Mouse (Mus musculus) c-Kit-positive CD71-positive TER-119-positive erythroid progenitor cells, embryonic 14.5 days (primary cell): ENCODE results near the gene Hcn2.
A peak's percentile ranks its signal among the peaks of the same experiment; 100 is the strongest.
"Not testable (repeated sequence)": the region's sequence is repeated elsewhere in the genome, so short reads cannot be mapped to it uniquely, and the experiment has no call there.

ENCODE experiments used
- DNase-seq: peaks from one replicate; pipeline ENCODE4 v3.0.0-alpha.2; 2013; ENCODE audit warnings: low spot score

Hcn2 gene

DNA sequence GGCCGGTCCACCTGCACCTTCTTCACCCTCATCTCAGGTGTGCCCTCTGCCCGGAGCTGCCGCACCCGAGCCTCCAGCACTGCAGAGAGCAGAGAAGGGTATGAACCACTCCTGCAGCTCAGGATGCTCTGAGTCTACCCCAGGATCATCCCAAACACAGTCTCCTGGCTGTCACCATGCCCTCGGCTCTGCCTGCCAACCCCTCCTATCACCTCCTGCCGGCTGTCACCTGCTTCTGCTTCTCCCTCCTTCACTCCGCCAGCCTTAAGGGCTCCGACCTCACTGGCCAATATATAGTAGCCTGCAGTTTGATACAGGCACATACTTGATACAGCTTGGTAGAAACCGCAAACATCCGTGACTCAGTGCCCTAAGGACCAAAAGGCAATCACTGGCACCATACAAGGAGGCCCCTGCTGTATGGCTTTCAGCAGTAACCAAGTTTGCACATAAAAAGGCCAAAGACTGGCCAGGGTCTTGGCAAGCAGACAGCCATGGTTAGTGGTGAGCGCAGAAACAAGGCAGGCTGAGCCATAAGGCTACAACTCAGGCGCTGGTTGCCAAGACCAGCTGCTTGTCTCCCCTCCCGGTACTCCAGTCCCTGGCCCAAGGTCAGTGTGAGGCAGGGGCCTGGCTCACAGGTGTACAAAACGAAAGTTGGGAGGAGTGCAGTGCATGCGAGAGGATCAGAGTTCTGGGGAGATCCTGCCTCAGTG lies 27.4 kb downstream of the Hcn2 start:
- no peak for DNase-seq

DNA sequence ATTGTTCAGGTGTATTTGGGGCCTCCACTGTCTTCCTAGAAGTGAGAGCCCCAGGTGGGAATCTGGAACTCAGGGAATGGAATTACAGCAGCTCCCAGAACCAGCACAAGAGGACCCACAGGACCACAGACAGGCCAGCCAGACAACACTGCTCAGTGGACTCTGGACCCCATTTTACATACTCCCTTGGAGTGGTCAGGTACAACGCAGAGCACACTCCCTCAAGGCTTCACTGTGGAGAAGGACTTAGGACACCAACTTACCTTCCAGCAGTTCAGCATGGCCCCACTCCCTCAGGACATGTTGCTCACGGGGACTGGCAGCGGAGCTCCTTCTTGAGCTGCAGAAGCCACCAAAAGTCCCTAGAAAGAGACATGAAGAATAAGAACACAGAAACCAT lies 29.0 kb downstream of the Hcn2 start:
- no peak for DNase-seq

DNA sequence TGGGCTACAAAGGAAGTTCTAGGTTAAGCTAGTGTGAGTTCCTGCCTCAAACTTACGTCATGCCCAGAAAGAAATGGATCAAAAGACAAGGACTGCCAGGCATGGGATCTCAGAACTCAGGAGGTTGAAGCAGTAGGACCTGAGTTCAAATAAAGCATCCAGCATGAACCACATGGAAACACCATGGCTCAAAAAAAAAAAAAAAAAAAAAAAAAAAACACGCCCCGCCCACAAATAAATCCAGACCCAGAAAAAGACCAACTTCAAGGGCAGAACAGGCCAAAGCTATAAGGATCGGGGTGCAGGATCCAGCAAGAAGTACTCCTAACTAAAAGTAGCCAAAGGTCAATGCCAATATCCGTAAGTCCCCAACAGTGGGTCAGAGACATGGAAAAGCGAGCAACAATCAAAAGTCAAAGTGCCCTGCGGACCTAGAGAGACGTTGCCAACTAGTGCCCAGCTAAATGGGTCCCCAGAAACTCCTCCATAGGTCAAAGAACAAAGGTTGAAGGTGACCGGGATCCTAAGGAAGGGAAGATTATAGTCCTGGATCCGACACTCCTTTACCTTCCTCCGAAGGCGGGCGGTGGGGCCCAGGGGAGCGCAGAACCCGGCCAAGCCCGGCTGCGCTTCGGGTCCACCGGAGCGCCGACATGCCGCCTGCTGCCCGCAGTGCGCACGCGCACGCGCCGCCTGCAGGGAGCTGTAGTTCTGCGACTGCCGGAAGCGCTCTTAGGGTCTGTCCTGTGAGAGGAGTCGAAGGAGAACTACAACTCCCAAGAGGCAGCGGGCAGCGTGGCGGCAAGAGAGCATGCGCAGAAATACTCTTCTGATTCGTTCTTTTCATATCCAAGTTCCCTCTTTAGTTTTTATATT lies 29.7 kb downstream of the Hcn2 start, which contains the start of gene Polrmt:
Gene Polrmt, minus strand, starts transcription at position 684 of the 876 bp plus-strand sequence.
- DNase-seq = peak; percentile 96

DNA sequence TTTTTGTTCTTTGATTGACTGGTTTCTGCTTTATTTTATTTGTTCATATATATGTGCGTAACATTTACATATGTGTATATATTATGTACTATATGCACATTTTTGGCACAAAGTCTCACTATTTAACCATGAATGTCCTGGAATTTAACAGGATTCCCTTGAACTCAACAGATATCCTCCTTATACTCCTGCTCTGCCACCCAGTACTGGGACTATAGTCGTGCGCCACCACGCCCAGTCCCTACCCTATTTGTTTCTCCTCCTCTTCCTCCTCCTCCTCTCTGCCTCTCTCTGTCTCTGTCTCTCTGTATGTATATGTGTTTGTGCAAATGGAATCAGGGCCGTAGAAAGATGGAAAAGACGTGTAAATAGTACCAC lies 30.3 kb downstream of the Hcn2 start:
- DNase-seq = no peak

DNA sequence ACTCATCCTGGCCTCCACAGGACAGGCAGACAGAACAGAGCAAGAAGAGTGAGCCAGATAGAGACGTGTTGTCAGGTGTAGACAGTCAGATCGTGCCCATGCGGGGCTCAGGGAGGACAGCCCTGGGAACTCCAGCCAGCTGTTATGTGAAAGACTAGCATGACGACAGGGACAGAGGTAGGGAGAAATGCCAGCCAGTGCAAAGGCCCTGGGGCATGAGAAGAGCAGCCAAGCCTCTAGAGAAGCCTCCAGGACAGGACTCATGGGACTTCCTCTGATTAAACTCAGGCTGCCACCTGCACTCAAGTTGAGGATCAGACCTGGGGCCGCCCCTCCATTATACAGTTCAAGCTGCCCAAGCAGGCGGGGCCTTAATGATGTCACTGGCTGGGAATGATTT lies 32.1 kb downstream of the Hcn2 start:
- DNase-seq = no peak

DNA sequence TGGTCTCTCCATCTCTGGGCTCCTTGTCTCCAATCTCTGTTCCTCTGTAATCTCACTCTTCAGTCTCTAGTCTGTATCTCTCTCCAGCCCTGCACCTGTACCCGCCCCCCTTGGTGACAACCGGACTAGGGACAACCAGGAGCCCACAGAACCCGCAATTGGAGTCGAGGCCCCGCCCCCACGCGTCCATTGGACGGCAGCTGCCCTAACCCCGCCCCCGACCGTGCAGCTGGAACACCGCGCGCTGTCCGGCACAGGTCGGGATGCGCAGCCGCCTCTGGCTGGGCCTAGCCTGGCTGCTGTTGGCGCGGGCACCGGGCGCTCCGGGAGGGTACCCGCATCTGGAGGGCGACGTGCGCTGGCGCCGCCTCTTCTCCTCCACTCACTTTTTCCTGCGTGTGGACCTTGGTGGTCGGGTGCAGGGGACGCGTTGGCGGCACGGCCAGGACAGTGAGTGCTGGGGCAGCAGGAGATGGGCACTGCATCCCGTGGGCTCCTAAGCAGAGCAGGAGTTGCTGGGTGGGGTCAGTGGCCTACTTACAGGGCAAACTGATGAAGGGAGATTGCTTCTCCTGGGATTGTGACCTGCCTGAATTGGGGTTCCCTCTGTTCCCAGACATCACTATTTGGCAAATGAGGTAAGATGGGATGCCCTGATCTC lies 38.6 kb downstream of the Hcn2 start, which contains the start of gene Fgf22:
Gene Fgf22, plus strand, starts transcription at position 221 of the 661 bp plus-strand sequence.
- DNase-seq = peak; percentile 49

DNA sequence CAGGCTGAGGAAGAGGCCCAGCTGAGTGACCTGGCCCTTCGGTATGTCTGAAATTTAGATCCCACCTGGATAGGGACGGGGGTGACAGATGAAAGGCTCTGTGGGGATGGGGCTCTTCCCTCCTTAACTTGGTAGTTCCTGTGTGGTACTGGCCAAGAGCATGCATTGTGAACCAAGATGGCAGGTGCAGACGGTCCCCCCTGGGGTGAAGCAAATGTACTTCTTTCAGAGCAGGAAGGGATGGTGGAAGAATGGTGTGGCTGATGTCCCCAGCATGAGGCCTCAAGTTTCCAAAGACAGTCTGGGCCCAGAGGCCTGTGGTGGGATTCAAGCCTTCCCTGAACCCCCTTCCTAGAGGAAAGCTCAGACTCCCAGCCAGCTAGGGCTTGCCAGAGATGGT lies 39.4 kb downstream of the Hcn2 start:
- no peak for DNase-seq

DNA sequence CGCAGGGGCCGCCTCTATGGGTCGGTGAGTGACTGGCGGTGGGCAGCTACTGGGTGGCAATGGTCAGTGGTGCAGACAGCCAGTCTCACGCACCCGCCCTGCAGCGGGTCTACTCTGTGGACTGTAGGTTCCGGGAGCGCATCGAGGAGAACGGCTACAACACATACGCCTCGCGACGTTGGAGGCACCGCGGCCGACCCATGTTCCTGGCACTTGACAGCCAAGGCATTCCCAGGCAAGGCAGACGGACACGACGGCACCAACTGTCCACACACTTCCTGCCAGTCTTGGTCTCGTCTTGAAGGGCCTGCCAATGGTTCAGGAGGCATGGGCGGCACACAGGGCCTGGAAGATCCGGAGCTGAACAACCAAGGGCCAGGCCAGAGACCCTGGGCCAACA lies 40.2 kb downstream of the Hcn2 start:
- no peak for DNase-seq

DNA sequence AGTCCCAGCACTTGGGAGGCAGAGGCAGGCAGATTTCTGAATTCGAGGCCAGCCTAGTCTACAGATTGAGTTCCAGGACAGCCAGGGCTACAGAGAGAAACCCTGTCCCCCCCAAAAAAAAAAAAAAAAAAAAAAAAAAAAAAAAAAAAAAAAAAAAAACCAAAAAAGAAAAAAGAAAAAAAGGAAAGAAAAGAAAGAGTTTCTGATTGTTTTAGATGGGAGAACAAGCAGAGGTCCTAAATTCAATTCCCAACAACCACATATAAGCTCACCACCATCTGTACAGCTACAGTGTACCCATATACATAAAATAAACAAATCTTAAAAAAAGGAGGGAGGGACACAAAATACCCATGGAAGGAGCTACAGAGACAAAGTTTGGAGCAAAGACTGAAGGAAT lies 43.2 kb downstream of the Hcn2 start:
- not testable (repeated sequence) for DNase-seq

DNA sequence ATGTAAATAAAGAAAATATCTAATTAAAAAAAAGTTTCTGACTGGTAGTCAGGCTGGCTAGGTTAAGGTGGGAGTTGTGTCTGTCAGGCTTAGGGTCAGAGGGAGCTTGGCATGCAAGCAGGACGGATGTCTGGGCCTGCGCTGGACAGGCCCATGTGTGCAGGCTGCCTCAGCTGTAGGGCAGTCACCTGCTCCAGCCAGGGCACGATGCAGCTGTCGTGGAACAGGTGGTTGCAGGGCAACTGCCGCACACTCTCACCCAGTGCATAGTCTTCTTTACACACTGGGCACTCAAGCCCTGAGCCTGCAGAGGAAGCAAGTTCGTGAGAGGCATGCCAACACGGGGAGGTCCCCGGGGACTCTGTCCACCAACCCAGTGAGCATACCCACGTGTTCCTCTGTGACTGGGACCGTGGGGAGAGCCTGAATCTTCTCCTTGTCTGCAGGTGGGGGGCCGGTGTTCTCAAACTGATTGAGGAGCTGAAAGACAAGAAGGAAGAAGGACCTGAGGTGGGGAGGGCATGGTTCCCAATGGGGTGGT lies 44.2 kb downstream of the Hcn2 start:
- DNase-seq = no peak

DNA sequence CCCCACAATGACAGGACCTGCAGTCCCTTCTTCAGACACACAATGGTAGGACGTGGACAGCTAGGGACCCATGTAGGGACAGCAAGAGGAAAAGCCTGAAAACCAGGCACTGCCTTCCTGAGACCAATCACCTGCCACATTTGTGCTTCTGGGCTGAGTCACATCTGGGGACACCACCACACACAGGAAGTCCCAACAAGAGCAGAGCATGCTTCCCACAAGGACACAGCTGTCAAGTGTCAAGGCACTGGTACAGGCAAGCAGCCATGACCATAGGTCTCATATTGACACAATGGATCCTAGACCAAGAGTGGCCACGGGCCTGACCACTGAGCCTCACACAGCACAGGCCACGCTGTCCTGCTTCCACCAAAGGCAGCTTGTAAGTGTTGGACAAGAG lies 46.4 kb downstream of the Hcn2 start:
- DNase-seq = no peak

DNA sequence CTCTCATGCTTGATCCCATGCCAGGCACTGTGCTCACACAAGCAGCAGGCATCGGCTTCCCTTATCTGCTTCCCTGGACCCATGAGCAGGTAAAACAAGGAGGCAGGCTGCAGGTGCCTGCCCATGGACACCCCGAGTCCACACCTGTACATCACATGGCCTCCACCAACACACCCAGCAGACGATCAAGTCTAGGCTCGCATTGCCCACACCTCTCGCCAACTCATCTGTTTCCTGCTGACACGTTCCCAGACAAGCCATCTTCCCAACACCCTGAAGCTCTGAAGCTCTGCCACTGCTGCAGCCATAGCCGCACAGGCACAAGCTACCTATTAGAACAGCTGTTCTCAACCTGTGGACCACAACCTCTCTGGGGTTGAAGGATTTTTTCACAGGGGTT lies 47.8 kb downstream of the Hcn2 start:
- DNase-seq = no peak

DNA sequence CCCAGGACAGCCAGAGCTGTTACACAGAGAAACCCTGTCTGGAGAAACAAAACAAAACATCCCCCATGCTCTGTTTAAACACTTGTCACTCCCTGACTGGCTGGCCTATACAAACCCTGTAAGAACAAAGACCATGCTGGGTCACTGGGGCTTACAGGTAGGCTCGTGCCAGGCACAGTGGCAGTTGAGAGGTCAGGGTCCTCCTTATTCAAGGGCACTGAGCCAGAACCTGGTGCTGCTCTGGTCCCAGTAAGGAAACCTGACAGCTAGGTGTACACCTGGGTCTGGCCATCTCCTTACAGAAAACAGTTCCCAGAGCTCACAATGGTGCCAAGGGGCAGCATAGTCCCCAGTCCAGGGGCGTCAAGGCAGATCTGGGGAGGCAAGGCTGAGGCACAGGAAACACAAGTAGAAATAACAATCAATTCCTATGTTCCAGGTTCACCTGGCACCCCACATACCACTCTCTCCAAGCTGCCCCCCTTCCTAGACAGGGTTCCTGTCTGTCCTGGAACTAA lies 48.9 kb downstream of the Hcn2 start:
- no peak for DNase-seq

DNA sequence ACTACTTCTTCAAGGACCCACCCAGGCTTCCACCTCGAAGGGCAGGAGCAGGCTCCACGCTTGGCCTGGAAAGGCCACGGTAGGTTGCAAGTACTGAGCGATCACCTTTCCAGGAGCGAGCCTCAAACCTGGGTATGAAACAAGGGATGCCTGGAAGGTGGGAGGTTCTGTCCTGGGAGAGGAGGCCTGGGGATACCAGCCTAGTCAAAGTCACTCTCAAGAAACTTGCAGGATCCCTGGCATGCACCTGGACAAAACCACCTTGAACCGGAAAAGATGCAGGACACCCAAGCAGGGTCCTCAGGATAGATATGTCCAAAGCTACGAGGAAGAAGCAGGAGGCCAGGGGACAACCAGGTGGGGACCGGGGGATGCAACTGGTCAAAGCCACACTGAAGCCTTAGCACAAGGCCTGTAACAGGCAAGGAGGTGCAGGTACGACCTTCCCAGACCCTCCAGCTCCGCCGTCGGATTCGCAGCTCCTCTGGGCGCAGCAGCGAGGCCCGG lies 49.6 kb downstream of the Hcn2 start:
- DNase-seq = no peak

DNA sequence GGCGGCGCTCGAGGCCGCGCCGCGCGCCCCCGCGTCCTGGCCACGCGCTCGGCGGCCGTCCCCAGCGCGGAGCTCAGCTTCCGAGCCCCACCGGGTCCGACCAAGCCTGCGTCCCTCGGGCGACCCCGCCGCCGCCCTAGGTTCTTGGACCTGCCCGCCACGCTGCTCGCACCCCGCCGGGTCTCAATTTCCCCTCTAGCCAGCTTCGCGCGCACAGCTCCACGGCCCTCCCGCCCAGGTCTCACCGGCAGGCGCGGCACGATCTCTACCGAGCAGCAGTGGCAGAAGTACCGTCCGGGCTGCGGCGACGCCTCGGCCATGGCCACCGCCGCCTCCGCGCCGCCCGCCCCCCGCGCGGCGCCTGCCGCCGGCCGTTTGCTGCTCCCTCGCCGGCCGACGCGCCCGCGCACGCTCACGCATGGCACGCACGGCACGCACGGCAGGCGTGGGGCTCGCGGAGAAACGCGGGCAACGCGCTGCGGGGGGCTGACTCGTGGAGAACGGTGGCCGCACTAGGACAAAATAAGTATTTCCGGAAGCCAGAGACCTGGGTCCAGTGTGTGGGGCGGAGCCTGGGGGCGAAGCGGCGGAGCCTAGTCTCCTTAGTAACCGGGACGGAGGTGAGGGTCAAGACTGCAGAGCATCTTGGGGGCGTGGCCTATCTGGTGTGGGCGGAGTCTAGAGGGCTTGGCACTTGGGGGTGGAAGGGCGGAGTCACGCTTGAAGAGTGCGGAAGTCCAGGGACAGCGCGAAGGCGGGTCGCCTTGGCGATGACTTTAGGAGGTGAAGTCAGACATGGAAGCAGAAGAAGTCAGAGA lies 50.3 kb downstream of the Hcn2 start, which contains the start of gene Rnf126:
Gene Rnf126, minus strand, starts transcription at position 445 of the 818 bp plus-strand sequence.
- DNase-seq = peak; percentile 100

DNA sequence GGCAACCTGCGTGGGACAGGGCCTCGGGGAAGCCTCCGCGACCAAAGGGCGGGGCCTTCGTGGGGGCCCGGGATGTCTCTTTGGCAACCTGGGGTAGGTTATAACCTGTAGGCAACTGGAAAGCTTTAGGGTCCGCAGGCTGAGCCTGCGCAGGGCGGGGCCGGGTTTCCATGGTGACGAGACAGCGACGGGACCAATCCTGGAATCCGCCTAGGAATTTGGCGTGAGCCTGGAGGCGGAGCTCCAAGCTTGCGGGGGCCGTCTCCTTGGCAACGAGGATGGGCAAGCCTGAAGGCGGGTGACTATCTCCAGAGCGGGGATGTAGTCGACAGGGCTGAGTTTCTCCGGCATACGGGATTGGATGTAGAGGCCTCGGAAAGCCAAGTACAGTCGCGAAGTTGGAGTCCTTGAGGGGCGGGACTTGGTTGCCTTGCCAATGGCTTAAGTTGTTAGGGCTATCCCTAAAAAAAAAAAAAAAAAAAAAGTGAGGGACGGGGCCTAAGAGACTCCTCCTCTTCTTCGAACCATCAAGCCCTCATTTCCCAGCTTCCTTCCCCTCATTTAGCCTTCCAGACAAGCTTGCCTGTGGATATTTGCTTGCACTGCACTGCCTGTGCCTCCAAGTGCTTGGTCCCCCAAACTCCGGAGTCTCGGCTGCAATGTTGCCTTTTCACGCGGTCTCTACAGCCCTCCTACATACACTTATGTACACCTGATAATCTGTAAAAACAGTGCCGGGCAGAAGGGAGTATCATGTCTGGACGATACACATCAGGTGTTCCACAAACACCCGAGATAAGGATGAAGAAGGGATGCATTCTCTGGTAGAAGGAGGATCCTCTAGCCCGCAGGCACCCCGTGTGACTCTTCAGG lies 51.2 kb downstream of the Hcn2 start:
- DNase-seq = peak; percentile 71

DNA sequence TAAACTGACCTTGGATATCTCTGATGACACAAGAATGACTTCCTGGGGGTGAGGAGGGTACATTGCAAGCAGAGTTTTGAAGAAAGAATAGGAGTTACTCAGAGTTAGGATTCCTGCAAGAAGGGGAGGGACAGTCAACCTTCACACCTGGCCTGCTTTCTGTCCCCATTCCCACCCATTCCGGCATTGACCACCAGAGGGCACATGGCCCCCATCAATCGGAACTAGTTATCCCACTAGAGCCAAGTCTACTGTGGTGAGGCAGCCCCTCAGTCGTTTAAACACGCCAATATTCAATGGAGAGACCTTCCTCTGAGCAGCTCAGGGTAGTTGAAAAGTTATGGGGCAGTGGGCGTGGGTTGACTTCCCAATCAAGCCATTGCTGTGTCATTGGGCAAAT lies 52.0 kb downstream of the Hcn2 start:
- DNase-seq = peak; percentile 63

DNA sequence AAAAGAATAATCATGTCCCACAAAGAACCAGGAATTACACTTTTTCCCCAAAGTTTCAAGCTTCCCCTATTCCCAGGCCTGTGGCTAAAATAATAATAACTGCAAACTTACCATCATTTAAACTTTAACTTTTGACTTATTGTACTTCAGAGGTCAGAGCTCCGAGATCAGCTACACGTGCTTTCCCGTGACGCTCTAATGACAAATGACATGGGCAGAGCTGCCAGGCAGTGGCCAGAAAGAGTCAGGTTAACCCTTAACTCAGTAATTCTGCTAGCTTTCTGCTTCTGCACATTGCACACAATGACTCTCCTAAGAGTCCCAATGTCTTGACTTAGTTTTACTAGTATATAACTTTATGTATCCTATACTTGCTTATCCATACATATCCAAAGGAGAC lies 52.9 kb downstream of the Hcn2 start:
- no peak for DNase-seq

DNA sequence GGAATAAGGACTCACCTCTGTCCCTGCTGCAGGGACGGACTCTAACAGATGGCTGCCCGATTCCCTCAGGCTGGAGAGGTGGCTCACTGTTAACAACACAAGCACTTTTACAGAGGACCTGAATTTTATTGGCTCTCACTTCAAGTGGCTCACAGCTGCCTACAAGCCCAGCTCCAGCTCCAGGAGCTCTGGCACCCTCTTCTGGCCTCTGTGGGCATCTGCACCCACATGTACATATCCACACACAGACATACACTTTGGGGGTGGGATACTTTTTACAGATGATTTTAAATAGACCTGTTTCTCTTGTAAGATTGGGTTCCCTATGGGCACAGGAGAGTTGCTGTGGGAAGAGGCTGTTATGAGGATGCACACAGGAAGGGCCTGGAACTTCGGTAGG lies 55.9 kb downstream of the Hcn2 start:
- no peak for DNase-seq

DNA sequence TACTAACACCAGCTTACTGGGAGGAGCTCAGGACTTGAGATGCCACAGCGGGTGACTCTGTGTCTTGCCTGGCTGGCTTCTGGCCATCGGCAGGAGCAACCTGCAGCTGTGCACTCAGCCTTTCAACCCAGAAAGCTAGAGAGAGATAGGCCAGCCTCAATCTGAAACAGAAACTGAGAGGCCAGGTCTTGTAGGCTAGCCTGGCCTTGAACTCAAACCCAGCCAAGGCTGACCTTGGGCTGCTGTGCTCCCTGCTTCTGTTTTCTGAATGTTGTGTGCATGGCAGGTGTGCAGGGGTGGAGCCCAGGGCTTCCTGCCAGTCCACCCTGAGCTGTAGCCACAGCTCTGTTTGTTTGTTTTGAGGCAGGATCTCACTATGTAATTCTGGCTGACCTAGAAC lies 56.8 kb downstream of the Hcn2 start:
- DNase-seq = no peak
